Mouse (Mus musculus) urinary bladder, adult 2 months (tissue): ENCODE measurements around the gene Wdr93. TPM values are rescaled to one million over a fixed set of nuclear protein-coding genes. Genes with fewer than 3 reads are reported as not detected.

Experiments used
- DNase-seq: peaks from one replicate; pipeline ENCODE4 v3.0.0; 2022; ENCODE audit warnings: low spot score
- polyA plus RNA-seq: library from polyadenylated mRNA; depleted of rRNA; stranded (reverse); fragments of >200 nt; gene quantifications from 2 replicates; pipeline ENCODE4 v1.2.3, GENCODE M21; 2012; rRNA removed

The Wdr93 gene
- 0.15 and 0.29 TPM in 2 replicates for polyA plus RNA-seq

- DNase-seq: peak; percentile 55
Observed at GRCm38 (mm10) chr7:79742659-79743536, at the start of gene Wdr93, which contains the start of gene Pex11a. Wdr93 (plus strand) TSS chr7:79743163. Pex11a (minus strand) TSS chr7:79743131.

- DNase-seq: no peak
Observed at GRCm38 (mm10) chr7:79696495-79696894, 46.5 kb upstream of the Wdr93 start.

- DNase-seq: no peak
Observed at GRCm38 (mm10) chr7:79702755-79703154, 40.2 kb upstream of the Wdr93 start.

- DNase-seq: no peak
Observed at GRCm38 (mm10) chr7:79705210-79705609, 37.8 kb upstream of the Wdr93 start.

GRCm38 (mm10) chr7:79710130-79710607 is 32.8 kb upstream of the Wdr93 start:
- no peak for DNase-seq

GRCm38 (mm10) chr7:79710831-79711230 is 32.1 kb upstream of the Wdr93 start:
- no peak for DNase-seq

GRCm38 (mm10) chr7:79715187-79715981 is 27.6 kb upstream of the Wdr93 start, which contains the start of gene Kif7:
Kif7 (minus strand) TSS chr7:79715720.
- DNase-seq: peak; percentile 54

- peak; percentile 35 for DNase-seq
Observed at GRCm38 (mm10) chr7:79721386-79721977, 21.5 kb upstream of the Wdr93 start.

- DNase-seq: no peak
Observed at GRCm38 (mm10) chr7:79727091-79727490, 15.9 kb upstream of the Wdr93 start.

- peak; percentile 39 for DNase-seq
Observed at GRCm38 (mm10) chr7:79728219-79728618, 14.7 kb upstream of the Wdr93 start.

- peak; percentile 41 for DNase-seq
Observed at GRCm38 (mm10) chr7:79729169-79729568, 13.8 kb upstream of the Wdr93 start.

GRCm38 (mm10) chr7:79729743-79730370 is 13.1 kb upstream of the Wdr93 start:
- DNase-seq: no peak

- no peak for DNase-seq
Observed at GRCm38 (mm10) chr7:79731438-79731837, 11.5 kb upstream of the Wdr93 start.

GRCm38 (mm10) chr7:79732622-79733021 is 10.3 kb upstream of the Wdr93 start, which contains the start of gene Plin1:
Plin1 (minus strand) TSS chr7:79732903.
- DNase-seq: no peak

- DNase-seq: no peak
Observed at GRCm38 (mm10) chr7:79734563-79734962, 8.4 kb upstream of the Wdr93 start.

- DNase-seq: no peak
Observed at GRCm38 (mm10) chr7:79736511-79736910, 6.5 kb upstream of the Wdr93 start.

GRCm38 (mm10) chr7:79738913-79739312 is 4.0 kb upstream of the Wdr93 start:
- no peak for DNase-seq

GRCm38 (mm10) chr7:79740279-79740678 is 2.7 kb upstream of the Wdr93 start:
- no peak for DNase-seq

GRCm38 (mm10) chr7:79742277-79742658 is 695 bp upstream of the Wdr93 start:
- no peak for DNase-seq

- DNase-seq: no peak
Observed at GRCm38 (mm10) chr7:79744051-79744450, 1.1 kb downstream of the Wdr93 start.

GRCm38 (mm10) chr7:79744585-79744984 is 1.6 kb downstream of the Wdr93 start:
- DNase-seq: no peak
